Mouse (Mus musculus) embryonic facial prominence, embryonic 11.5 days (tissue): ENCODE measurements around the gene Ydjc. TPM values are rescaled to one million over a fixed set of nuclear protein-coding genes. Genes with fewer than 3 reads are reported as not detected.

Experiments used
- ATAC-seq: fragments of 200-750 bp; cut with Nextera tagmentation; replicated peaks from 2 replicates; pipeline ENCODE4 v1.8.0; 2017; ENCODE audit warnings: low read depth; ENCODE audit not compliant: insufficient number of reproducible peaks, low FRiP score, low TSS enrichment
- DNase-seq: peaks from one replicate; pipeline ENCODE4 v3.0.0-alpha.2; 2015; ENCODE audit warnings: low spot score
- H3K27ac ChIP-seq: fragments of 300-500 bp; sonication (generic); replicated peaks from 2 replicates; pipeline ENCODE4 v1.5.1; 2014; ENCODE audit warnings: mild to moderate bottlenecking, low read depth, low read length, control low read depth
- H3K27me3 ChIP-seq: fragments of 300-500 bp; sonication (generic); 2 replicates; pipeline ENCODE4 v1.6.1; 2014; ENCODE audit warnings: mild to moderate bottlenecking, low read length, moderate library complexity, mixed read lengths; ENCODE audit not compliant: control insufficient read depth, insufficient read depth
- H3K36me3 ChIP-seq: fragments of 300-500 bp; sonication (generic); replicated peaks from 2 replicates; pipeline ENCODE4 v1.6.1; 2014; ENCODE audit warnings: low read depth, mild to moderate bottlenecking, low read length, moderate library complexity, mixed read lengths; ENCODE audit not compliant: control insufficient read depth, insufficient read depth
- H3K4me1 ChIP-seq: fragments of 300-500 bp; sonication (generic); 2 replicates; pipeline ENCODE4 v1.6.1; 2014; ENCODE audit warnings: low read length, mixed read lengths; ENCODE audit not compliant: control insufficient read depth, insufficient read depth
- H3K4me2 ChIP-seq: fragments of 300-500 bp; sonication (generic); 2 replicates; pipeline ENCODE4 v1.6.1; 2014; ENCODE audit warnings: low read depth, mild to moderate bottlenecking, control low read depth, low read length, moderate library complexity
- H3K4me3 ChIP-seq: fragments of 300-500 bp; sonication (generic); 2 replicates; pipeline ENCODE4 v1.5.1; 2014; ENCODE audit warnings: low read depth, low read length, control low read depth
- H3K9ac ChIP-seq: fragments of 300-500 bp; sonication (generic); replicated peaks from 2 replicates; pipeline ENCODE4 v1.6.1; 2014; ENCODE audit warnings: mild to moderate bottlenecking, control low read depth, low read length
- H3K9me3 ChIP-seq: fragments of 300-500 bp; sonication (generic); replicated peaks from 2 replicates; pipeline ENCODE4 v1.6.1; 2016; ENCODE audit warnings: mild to moderate bottlenecking, low read length, inconsistent platforms, mixed read lengths; ENCODE audit not compliant: control insufficient read depth
- WGBS: fragments of 180-500 bp; shearing (Covaris S2); extraction: QIAGEN DNeasy Blood & Tissue Kit; methylation state at CpG from one replicate; pipeline ENCODE4 v1.1.7; 2014; 5-methylcytosine and 5-hydroxymethylcytosine counted together
- microRNA counts: library from miRNA; unstranded; fragments of <30 nt; microRNA quantifications from one replicate; lab custom pipeline; 2016
- microRNA-seq: library from miRNA; unstranded; fragments of <30 nt; microRNA quantifications from one replicate; pipeline ENCODE4, GENCODE M21; 2016; ENCODE audit warnings: borderline number of aligned reads
- polyA plus RNA-seq: library from polyadenylated mRNA; unstranded; fragments of >200 nt; fragmentation: Nextera tagmentation; extraction: Ambion mirVana; gene quantifications from 2 replicates; pipeline ENCODE4 v1.2.1, GENCODE M21; 2014

Gene Ydjc
- polyA plus RNA-seq, 1 experiment from 2014 or later, result 6.2 TPM

DNA sequence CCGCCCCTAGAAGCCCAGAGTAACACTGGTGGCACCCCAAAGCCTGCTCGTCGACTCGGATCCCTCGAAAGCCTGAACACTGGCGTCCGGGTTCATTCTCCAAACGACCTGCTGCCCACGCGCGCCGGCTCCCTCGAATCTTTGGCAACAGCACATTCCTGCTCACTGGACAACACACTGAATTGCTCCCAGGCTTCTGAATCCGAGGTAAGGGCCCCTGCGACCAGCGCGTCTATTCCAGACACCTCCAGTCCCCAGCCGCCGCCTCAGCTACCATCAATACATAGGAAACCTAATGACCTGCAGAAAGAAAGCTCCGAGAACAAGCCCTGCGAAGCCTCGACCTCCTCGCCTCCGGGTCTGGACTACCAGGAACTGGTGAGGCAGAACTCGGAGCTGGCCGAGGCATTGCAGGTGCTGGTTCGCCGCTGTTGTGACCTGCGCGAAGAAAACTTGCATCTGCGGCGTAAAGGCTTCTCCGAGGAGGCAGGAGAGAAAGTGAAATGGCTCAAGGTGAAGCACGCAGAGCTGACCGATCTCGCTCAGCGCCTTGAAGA, 65.1 kb downstream of the Ydjc start:
- 1% methylated on average over 37 of the region's 37 CpGs for WGBS
- peak overlapping the region; percentile 99 for H3K4me2 ChIP-seq
- no peaks in the 10 kb centered on the region for H3K36me3 ChIP-seq
- 0 out of 2 replicates have a peak, but pooled peaks cover 4% of the 10 kb centered on the region for H3K27me3 ChIP-seq
- ATAC-seq (0 out of 2 replicates have a peak, but pooled peaks have one; percentile 20), DNase-seq (no peak)
- H3K9me3 ChIP-seq, result no peaks in the 10 kb centered on the region; the same call in 1 of the 2 replicates
- H3K27ac ChIP-seq, result no peak overlapping the region
- peaks cover 10% of the 10 kb centered on the region for H3K4me1 ChIP-seq
- H3K4me3 ChIP-seq, result peak overlapping the region; percentile 46
- H3K9ac ChIP-seq, result peak overlapping the region; percentile 49

MicroRNAs within 50 kb of the gene (microRNA counts, 519-probe panel; counts per million panel counts)
- microRNA mmu-miR-130b (lab: Ali Mortazavi, UCI) (5,557 counts per million, percentile 94 among the panel's probes with 10 or more counts), microRNA mmu-miR-301b (lab: Ali Mortazavi, UCI) (2,765 counts per million, percentile 33 among the panel's probes with 10 or more counts)

Small RNA genes lying within 50 kb of the gene (microRNA-seq; reads per million reads assigned to microRNA genes)
- 11,056 reads per million, percentile 94 among the genes with 10 or more reads in this experiment for gene Mir130b
- 235 reads per million, percentile 55 among the genes with 10 or more reads in this experiment for gene Mir301b

Other genes starting within 250 kb of the Ydjc start
- 15.6 and 18.2 TPM in 2 replicates for gene Ppm1f, start 248.2 kb upstream of the Ydjc start, polyA plus RNA-seq
- gene Mapk1, start 161.2 kb upstream of the Ydjc start, polyA plus RNA-seq, result 182 and 185 TPM in 2 replicates
- 97.1 and 108 TPM in 2 replicates for gene Ypel1, start 74.9 kb upstream of the Ydjc start, polyA plus RNA-seq
- gene Ppil2, start 33.4 kb upstream of the Ydjc start, polyA plus RNA-seq, result 129 and 142 TPM in 2 replicates
- gene 2610318N02Rik, start 19.5 kb upstream of the Ydjc start, polyA plus RNA-seq, result 107 and 108 TPM in 2 replicates
- 57.2 and 65.8 TPM in 2 replicates for gene Sdf2l1, start 12.2 kb upstream of the Ydjc start, polyA plus RNA-seq
- gene Ccdc116, start 2.6 kb downstream of the Ydjc start, polyA plus RNA-seq, result 0.24 and 0.49 TPM in 2 replicates
- 425 and 458 TPM in 2 replicates for gene Ube2l3, start 58.0 kb downstream of the Ydjc start, polyA plus RNA-seq
- 0.41 and 0.47 TPM in 2 replicates for gene Rimbp3, start 64.0 kb downstream of the Ydjc start, polyA plus RNA-seq
- 6.1 and 7.8 TPM in 2 replicates for gene Hic2, start 89.0 kb downstream of the Ydjc start, polyA plus RNA-seq
- 4.0 and 5.2 TPM in 2 replicates for gene Tmem191c, start 131.5 kb downstream of the Ydjc start, polyA plus RNA-seq
- 0.20 TPM in 2 replicates for gene Serpind1, start 186.8 kb downstream of the Ydjc start, polyA plus RNA-seq